Mouse (Mus musculus) CH12.LX (cell line): ENCODE measurements at regions not wholly inside any gene's neighbourhood (a gene's known extent, or its start where the extent isn't known, plus 50 kb on each side); places are given as distances from the start of the nearest gene placed in this dataset.

ENCODE experiments used
- CHD1 ChIP-seq: IDR thresholded peaks from 2 replicates; pipeline ENCODE4 v1.6.1; 2012; ENCODE audit warnings: low read depth, low read length, improper control_type of control experiment, inconsistent platforms
- CTCF ChIP-seq, 2 experiments: IDR thresholded peaks in 1 of 2; conservative IDR thresholded peaks in 1 of 2; 2 replicates each; pipeline ENCODE4 v1.5.1; 2011 to 2012; ENCODE audit warnings: low read depth in 2 of 2, low read length in 2 of 2, improper control_type of control experiment in 1 of 2, inconsistent platforms in 1 of 2, mild to moderate bottlenecking in 1 of 2, moderate library complexity in 1 of 2
- EP300 ChIP-seq: IDR thresholded peaks from 2 replicates; pipeline ENCODE4 v1.6.1; 2011; ENCODE audit warnings: low read length, improper control_type of control experiment
- GABPA ChIP-seq: IDR thresholded peaks from 2 replicates; pipeline ENCODE4 v1.6.1; 2012; ENCODE audit warnings: low read depth, low read length, improper control_type of control experiment, inconsistent platforms; ENCODE audit not compliant: insufficient replicate concordance
- HCFC1 ChIP-seq: IDR thresholded peaks from 2 replicates; pipeline ENCODE4 v1.6.1; 2012; ENCODE audit warnings: low read depth, mild to moderate bottlenecking, inconsistent platforms, low read length, improper control_type of control experiment
- JUN ChIP-seq: IDR thresholded peaks from 2 replicates; pipeline ENCODE4 v1.6.1; 2011; ENCODE audit warnings: low read depth, mild to moderate bottlenecking, low read length, improper control_type of control experiment, moderate library complexity; ENCODE audit not compliant: insufficient read depth
- MAFK ChIP-seq: IDR thresholded peaks from 2 replicates; pipeline ENCODE4 v1.6.1; 2011; ENCODE audit warnings: low read length, improper control_type of control experiment; ENCODE audit not compliant: insufficient replicate concordance
- MAZ ChIP-seq: IDR thresholded peaks from 2 replicates; pipeline ENCODE4 v1.6.1; 2012; ENCODE audit warnings: low read depth, mild to moderate bottlenecking, inconsistent platforms, low read length, improper control_type of control experiment, moderate library complexity
- MEF2A ChIP-seq: IDR thresholded peaks from 2 replicates; pipeline ENCODE4 v1.6.1; 2014; ENCODE audit warnings: low read depth, mild to moderate bottlenecking, inconsistent platforms, low read length, improper control_type of control experiment, borderline replicate concordance
- NELFE ChIP-seq: IDR thresholded peaks from 2 replicates; pipeline ENCODE4 v1.6.1; 2011; ENCODE audit warnings: low read depth, low read length, improper control_type of control experiment
- POLR2A ChIP-seq: IDR thresholded peaks from 2 replicates; pipeline ENCODE4 v1.6.1; 2011; ENCODE audit warnings: low read depth, mild to moderate bottlenecking, improper control_type of control experiment, low read length
- RCOR1 ChIP-seq: conservative IDR thresholded peaks from 2 replicates; pipeline ENCODE4 v1.6.1; 2012; ENCODE audit warnings: low read depth, mild to moderate bottlenecking, inconsistent platforms, low read length, improper control_type of control experiment
- SMC3 ChIP-seq: IDR thresholded peaks from 2 replicates; pipeline ENCODE4 v1.6.1; 2011; ENCODE audit warnings: low read depth, low read length, improper control_type of control experiment

DNA sequence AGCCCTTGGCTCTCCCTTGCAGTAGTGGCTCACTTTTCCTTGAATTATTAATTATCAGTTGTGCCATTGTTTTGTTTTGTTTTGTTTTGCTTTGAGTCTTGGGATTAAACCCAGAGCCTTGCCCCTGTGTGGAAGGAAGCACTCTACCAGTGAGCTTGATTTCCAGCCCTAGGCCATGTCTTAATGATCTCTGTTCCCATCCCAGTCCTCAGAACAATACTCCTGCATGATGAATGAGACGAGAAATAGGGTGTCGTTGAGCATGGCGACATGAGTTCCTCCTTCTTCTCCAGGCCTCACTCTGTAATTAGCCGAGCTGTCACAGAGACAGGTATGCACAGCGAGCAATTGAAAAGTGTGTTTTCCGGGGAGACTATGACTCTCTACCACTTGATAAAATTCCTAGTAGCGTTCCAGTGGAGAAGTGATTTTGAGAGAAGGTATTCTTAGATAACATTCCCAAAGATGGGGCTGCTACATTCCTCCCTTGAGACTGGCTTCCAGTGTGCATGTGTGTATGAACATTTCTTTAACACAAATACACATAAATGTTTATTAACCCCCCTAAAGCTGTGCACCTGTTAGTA lies 95.6 kb upstream of the Sox4 start:
- TF ChIP-seq JUN (no peak), EP300 (no peak), CHD1 (no peak), MEF2A (no peak), POLR2A (no peak), MAZ (no peak), CTCF (conservative IDR thresholded peaks at IDR 0.05 in 1 of 2, IDR thresholded peaks at IDR 0.05 in 1 of 2; ENCODE audit: low read depth in 2 of 2, low read length in 2 of 2) (no peak), HCFC1 (no peak), MAFK (no peak), SMC3 (no peak), RCOR1 (no peak), GABPA (no peak), NELFE (no peak)
